Mouse (Mus musculus) liver, adult 2 months (tissue): ENCODE measurements around the gene Hps6.

ENCODE experiments used
- CTCF ChIP-seq: fragments of 200-500 bp; IDR thresholded peaks from 2 replicates; pipeline ENCODE4 v1.5.1; 2011; ENCODE audit warnings: low read depth, low read length, control low read depth
- POLR2A ChIP-seq: fragments of 200-500 bp; IDR thresholded peaks from 2 replicates; pipeline ENCODE4 v1.6.1; 2011; ENCODE audit warnings: low read length, control low read depth; ENCODE audit not compliant: insufficient read depth; ENCODE audit errors: extremely low read depth

DNA sequence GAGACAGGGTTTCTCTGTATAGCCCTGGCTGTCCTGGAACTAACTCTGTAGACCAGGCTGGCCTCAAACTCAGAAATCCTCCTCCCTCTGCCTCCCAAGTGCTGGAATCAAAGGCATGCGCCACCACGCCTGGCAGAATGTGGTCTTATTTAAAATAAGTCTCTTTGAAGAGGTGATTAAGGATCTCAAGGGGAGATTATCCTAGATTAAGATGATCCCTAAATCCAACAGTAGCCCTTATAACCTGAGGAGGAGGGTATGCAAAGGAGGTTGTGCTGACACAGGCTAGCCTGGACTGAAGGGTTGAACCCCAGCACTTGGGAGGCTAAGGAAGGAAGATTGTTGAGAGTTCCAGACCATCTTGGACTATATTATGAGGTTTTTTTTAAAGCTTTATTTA, 12.7 kb downstream of the Hps6 start:
- TF ChIP-seq CTCF (no peak), POLR2A (no peak)
